Mouse (Mus musculus): ENCODE measurements around the gene Rnaseh2b. TPM values are rescaled to one million over a fixed set of nuclear protein-coding genes. Genes with fewer than 3 reads are reported as not detected.

The Rnaseh2b gene
- polyA plus RNA-seq, 1 experiment from 2014 or later, result 65.0 TPM

DNA sequence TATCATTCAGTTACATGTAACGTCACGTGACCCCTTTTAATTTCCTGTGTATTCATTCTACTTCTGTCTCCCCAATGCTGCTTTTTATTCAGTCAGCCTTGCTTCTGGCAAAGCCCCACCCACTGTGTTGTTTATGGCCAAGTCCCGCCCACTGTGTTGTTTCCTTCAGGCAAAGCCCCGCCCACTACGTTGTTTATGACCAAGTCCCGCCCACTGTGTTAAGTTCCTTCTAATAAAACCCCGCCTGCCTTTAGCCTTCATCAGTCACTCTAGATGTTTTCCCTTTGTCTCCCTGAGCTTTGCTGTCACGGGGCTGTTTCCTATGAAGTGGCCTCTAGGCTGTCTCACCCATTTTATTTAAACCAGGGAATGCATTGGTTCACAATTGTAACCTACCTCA is 38.0 kb upstream of the Rnaseh2b start:
- no peak for ATAC-seq (ENCODE audit: insufficient number of reproducible peaks, insufficient read depth, low FRiP score, low read depth)

DNA sequence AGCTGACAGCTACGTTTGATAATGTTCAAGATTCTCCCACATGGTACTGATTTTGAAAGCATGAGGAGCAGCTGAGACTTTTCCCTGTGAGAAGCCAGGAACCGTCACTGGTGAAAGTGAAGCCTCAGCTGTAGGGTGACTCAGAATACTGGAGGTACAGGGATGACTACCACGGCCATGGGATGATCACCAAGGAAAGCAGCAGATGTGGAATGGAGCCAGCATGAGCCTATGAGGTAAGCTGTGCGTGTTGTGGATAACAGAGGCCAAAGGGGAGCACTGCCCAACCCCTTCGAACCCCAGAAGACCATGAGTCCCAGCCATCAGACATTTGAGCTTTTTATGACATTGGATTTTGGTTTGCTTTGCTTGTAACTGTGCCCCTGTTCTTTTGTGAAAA is 36.3 kb upstream of the Rnaseh2b start:
- Histone ChIP-seq H3K36me3 (ENCODE audit: control insufficient read depth, insufficient read depth, low read length) (no peaks in the 10 kb centered on the region), H3K4me2 (replicated peaks; ENCODE audit: low read depth, low read length) (no peak overlapping the region), H3K4me3 (ENCODE audit: low read depth, low read length) (no peak overlapping the region), H3K9ac (replicated peaks; ENCODE audit: low read depth, low read length) (no peak overlapping the region), H3K27ac (ENCODE audit: low read length) (no peak overlapping the region), H3K9me3 (ENCODE audit: control insufficient read depth, low read depth, low read length) (no peaks in the 10 kb centered on the region), H3K4me1 (ENCODE audit: control insufficient read depth, insufficient read depth, low read length) (0 out of 2 replicates have a peak, but pooled peaks cover 3% of the 10 kb centered on the region), H3K27me3 (ENCODE audit: control insufficient read depth, insufficient read depth, low read length) (no peaks in the 10 kb centered on the region)
- WGBS, result 82% methylated on average over 5 of the region's 5 CpGs
- ATAC-seq (ENCODE audit: insufficient number of reproducible peaks, insufficient read depth, low FRiP score, low read depth), result no peak

More for the DNA sequence above, 38.0 kb upstream of the Rnaseh2b start:
- Histone ChIP-seq H3K4me3 (ENCODE audit: low read depth, low read length) (no peak overlapping the region), H3K9me3 (ENCODE audit: control insufficient read depth, low read depth, low read length) (no peaks in the 10 kb centered on the region), H3K4me1 (ENCODE audit: control insufficient read depth, insufficient read depth, low read length) (0 out of 2 replicates have a peak, but pooled peaks cover 3% of the 10 kb centered on the region), H3K36me3 (ENCODE audit: control insufficient read depth, insufficient read depth, low read length) (no peaks in the 10 kb centered on the region), H3K9ac (replicated peaks; ENCODE audit: low read depth, low read length) (no peak overlapping the region), H3K27ac (ENCODE audit: low read length) (no peak overlapping the region), H3K4me2 (replicated peaks; ENCODE audit: low read depth, low read length) (no peak overlapping the region), H3K27me3 (ENCODE audit: control insufficient read depth, insufficient read depth, low read length) (no peaks in the 10 kb centered on the region)
- WGBS, result 62% methylated on average over 8 of the region's 8 CpGs

DNA sequence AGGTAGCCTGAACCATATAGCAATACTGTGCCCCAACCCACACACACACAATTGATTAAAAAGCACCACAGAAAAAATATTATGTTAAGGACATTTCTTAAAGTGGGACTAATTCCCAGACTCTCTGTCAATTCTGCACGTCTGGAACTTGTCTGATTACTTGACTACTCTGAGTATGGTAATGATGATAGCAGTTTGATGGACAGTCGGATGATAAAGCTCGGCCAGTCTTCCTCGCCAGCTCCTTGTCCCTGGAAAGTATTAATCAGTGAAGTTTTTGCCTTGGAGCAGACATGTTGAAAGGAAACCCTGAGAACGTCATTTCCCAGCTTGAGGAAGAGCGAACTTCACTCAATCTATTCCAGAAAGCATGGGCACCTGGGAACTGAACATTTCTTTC is 34.3 kb upstream of the Rnaseh2b start:
- no peaks in the 10 kb centered on the region for H3K9me3 ChIP-seq (ENCODE audit: control insufficient read depth, low read depth, low read length)
- 61% methylated on average over 6 of the region's 6 CpGs for WGBS
- H3K4me2 ChIP-seq (replicated peaks; ENCODE audit: low read depth, low read length), result no peak overlapping the region
- 0 out of 2 replicates have a peak, but pooled peaks cover 3% of the 10 kb centered on the region for H3K4me1 ChIP-seq (ENCODE audit: control insufficient read depth, insufficient read depth, low read length)
- no peak for ATAC-seq (ENCODE audit: insufficient number of reproducible peaks, insufficient read depth, low FRiP score, low read depth)
- no peak overlapping the region for H3K4me3 ChIP-seq (ENCODE audit: low read depth, low read length)
- no peaks in the 10 kb centered on the region for H3K36me3 ChIP-seq (ENCODE audit: control insufficient read depth, insufficient read depth, low read length)
- H3K9ac ChIP-seq (replicated peaks; ENCODE audit: low read depth, low read length), result no peak overlapping the region
- H3K27me3 ChIP-seq (ENCODE audit: control insufficient read depth, insufficient read depth, low read length), result no peaks in the 10 kb centered on the region
- no peak overlapping the region for H3K27ac ChIP-seq (ENCODE audit: low read length)

DNA sequence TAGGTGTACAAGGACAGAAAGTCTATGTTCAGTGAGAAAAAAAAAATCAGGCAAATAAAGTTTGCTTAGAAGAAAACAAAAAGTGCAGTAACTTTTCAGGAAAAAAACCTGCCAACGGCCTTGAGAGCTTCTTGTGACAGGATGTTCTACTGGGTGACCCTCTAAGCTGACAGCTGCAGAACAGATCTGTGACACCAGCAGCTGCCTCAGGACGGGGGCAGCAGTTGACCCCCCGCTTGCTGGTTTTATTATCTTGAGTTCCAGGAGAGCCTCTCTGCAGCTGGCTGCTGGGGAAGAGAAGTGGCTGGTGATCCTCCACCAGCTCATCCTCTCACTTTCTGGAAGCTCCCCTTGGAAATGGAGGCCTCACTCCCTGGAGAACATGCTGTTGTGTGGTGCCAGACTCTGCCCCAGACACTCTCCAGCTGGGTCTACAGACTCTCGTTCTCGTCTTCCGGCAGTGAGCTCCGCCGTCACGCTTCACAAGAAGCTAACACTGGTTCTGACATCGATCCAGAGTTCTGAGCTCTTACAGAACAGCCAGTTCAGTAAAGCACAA is 33.3 kb upstream of the Rnaseh2b start:
- Histone ChIP-seq H3K9ac (replicated peaks; ENCODE audit: low read depth, low read length) (no peak overlapping the region), H3K9me3 (ENCODE audit: control insufficient read depth, low read depth, low read length) (no peaks in the 10 kb centered on the region), H3K27ac (ENCODE audit: low read length) (no peak overlapping the region), H3K36me3 (ENCODE audit: control insufficient read depth, insufficient read depth, low read length) (no peaks in the 10 kb centered on the region), H3K27me3 (ENCODE audit: control insufficient read depth, insufficient read depth, low read length) (no peaks in the 10 kb centered on the region), H3K4me3 (ENCODE audit: low read depth, low read length) (no peak overlapping the region), H3K4me1 (ENCODE audit: control insufficient read depth, insufficient read depth, low read length) (0 out of 2 replicates have a peak, but pooled peaks cover 3% of the 10 kb centered on the region), H3K4me2 (replicated peaks; ENCODE audit: low read depth, low read length) (no peak overlapping the region)
- ATAC-seq (ENCODE audit: insufficient number of reproducible peaks, insufficient read depth, low FRiP score, low read depth), result no peak
- 52% methylated on average over 10 of the region's 10 CpGs for WGBS

DNA sequence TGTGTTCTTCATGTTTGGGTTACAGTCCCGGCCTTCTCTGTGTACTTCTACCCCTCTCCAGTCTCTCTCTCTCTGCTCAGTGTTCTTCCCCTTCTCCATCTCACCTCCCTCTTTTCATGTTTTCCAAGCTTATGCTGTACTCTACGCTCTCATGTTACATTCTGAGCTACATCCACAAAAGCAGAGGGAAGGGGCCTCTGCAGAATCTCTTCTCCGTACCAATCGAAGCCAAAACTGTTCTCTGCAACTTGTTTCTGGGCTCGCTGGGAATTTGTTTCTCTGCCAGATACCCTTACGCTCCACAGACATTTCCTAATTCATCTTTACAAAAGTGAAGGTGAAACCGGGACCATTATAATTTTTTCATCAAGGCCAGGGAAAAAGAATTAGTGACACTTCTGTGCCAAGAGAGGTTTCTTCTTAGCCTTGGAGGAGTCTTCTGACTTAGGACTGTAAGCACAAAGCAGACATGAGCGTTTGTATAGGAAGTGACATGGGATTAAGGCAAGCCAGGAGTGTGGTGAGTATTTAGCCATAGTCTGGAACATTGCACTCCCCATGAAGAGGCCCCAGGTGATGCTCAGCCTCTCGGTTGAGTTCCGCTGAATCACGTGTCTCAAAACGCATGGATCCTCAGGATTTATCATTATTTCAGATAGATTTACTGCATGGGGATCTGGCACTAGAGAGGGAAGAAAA is 21.5 kb upstream of the Rnaseh2b start:
- WGBS, result 69% methylated on average over 12 of the region's 12 CpGs
- Histone ChIP-seq H3K4me2 (replicated peaks; ENCODE audit: low read depth, low read length) (no peak overlapping the region), H3K27ac (ENCODE audit: low read length) (no peak overlapping the region), H3K9ac (replicated peaks; ENCODE audit: low read depth, low read length) (no peak overlapping the region), H3K9me3 (ENCODE audit: control insufficient read depth, low read depth, low read length) (no peaks in the 10 kb centered on the region), H3K4me3 (ENCODE audit: low read depth, low read length) (no peak overlapping the region), H3K4me1 (ENCODE audit: control insufficient read depth, insufficient read depth, low read length) (no peaks in the 10 kb centered on the region), H3K27me3 (ENCODE audit: control insufficient read depth, insufficient read depth, low read length) (no peaks in the 10 kb centered on the region), H3K36me3 (ENCODE audit: control insufficient read depth, insufficient read depth, low read length) (no peaks in the 10 kb centered on the region)
- ATAC-seq (ENCODE audit: insufficient number of reproducible peaks, insufficient read depth, low FRiP score, low read depth), result no peak

DNA sequence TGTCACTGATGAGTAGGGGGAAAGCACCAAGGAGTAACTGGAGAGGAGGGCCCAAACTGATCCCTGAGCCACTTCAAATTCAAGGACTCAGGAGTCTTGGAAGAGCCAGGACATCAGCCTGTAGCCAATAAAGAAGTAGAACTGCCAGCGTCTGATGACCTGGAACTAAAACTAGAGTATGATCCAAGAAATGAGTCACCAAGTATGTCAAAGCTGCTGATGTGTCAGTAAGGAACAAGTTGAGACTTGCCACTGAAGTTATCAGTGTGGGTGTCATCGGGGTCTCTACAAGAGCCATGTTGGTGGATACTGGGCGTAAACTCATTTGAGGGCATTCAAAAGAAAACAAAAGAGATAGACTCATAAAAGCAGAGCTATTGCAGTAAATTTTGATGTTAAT is 18.8 kb upstream of the Rnaseh2b start:
- Histone ChIP-seq H3K9me3 (ENCODE audit: control insufficient read depth, low read depth, low read length) (no peaks in the 10 kb centered on the region; the same call in 1 of the 2 replicates), H3K4me1 (ENCODE audit: control insufficient read depth, insufficient read depth, low read length) (no peaks in the 10 kb centered on the region), H3K27me3 (ENCODE audit: control insufficient read depth, insufficient read depth, low read length) (no peaks in the 10 kb centered on the region), H3K9ac (replicated peaks; ENCODE audit: low read depth, low read length) (no peak overlapping the region), H3K36me3 (ENCODE audit: control insufficient read depth, insufficient read depth, low read length) (no peaks in the 10 kb centered on the region), H3K4me3 (ENCODE audit: low read depth, low read length) (no peak overlapping the region), H3K4me2 (replicated peaks; ENCODE audit: low read depth, low read length) (no peak overlapping the region), H3K27ac (ENCODE audit: low read length) (no peak overlapping the region)
- no peak for ATAC-seq (ENCODE audit: insufficient number of reproducible peaks, insufficient read depth, low FRiP score, low read depth)
- WGBS, result 97% methylated on average over 3 of the region's 3 CpGs

DNA sequence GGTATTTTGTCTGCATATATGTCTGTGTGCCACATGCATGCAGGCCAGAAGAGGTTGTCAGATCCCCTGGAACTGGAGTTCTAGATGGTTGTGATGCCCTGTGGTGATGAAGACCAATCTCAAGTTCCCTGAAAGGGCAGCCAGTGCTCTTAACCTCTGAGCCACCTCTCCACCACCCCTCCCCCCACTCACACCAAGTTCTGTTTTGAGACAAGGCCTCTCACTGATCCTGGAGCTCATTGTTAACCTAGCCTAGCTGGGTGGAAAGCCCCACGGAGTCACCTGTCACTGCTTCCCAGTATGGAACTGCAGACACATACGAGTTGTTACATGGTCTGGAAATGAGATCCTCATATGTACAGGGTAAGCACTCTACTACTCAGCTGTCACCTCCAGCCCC is 9.4 kb upstream of the Rnaseh2b start:
- H3K4me2 ChIP-seq (replicated peaks; ENCODE audit: low read depth, low read length), result no peak overlapping the region
- no peaks in the 10 kb centered on the region for H3K27me3 ChIP-seq (ENCODE audit: control insufficient read depth, insufficient read depth, low read length)
- 66% methylated on average over 2 of the region's 2 CpGs for WGBS
- ATAC-seq (ENCODE audit: insufficient number of reproducible peaks, insufficient read depth, low FRiP score, low read depth), result no peak
- no peak overlapping the region for H3K4me3 ChIP-seq (ENCODE audit: low read depth, low read length)
- 0 out of 2 replicates have a peak, but pooled peaks cover 5% of the 10 kb centered on the region for H3K4me1 ChIP-seq (ENCODE audit: control insufficient read depth, insufficient read depth, low read length)
- no peak overlapping the region for H3K9ac ChIP-seq (replicated peaks; ENCODE audit: low read depth, low read length)
- no peaks in the 10 kb centered on the region; the same call in 1 of the 2 replicates for H3K9me3 ChIP-seq (ENCODE audit: control insufficient read depth, low read depth, low read length)
- no peak overlapping the region for H3K27ac ChIP-seq (ENCODE audit: low read length)
- H3K36me3 ChIP-seq (ENCODE audit: control insufficient read depth, insufficient read depth, low read length), result no peaks in the 10 kb centered on the region

DNA sequence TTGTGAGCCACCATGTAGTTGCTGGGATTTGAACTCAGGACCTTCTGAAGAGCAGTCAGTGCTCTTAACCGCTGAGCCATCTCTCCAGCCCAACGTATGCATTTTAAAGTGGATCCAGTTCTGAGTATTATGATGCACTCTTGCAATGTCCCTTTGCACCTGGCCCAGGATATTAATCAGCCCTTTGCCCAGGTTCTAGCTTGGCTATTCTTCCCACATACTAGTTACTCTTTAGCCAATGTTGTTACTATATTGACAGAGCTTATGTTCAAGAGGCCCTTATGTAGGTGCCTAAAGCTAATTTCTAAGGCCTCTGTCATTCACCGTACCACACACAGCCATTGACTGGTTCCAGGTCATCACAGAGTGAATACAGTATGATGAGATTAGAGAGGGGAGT is 3.7 kb upstream of the Rnaseh2b start:
- no peak overlapping the region for H3K9ac ChIP-seq (replicated peaks; ENCODE audit: low read depth, low read length)
- H3K4me1 ChIP-seq (ENCODE audit: control insufficient read depth, insufficient read depth, low read length), result peaks cover 3% of the 10 kb centered on the region; the same call in 1 of the 2 replicates
- ATAC-seq (ENCODE audit: insufficient number of reproducible peaks, insufficient read depth, low FRiP score, low read depth), result no peak
- H3K4me3 ChIP-seq (ENCODE audit: low read depth, low read length), result no peak overlapping the region
- H3K27me3 ChIP-seq (ENCODE audit: control insufficient read depth, insufficient read depth, low read length), result no peaks in the 10 kb centered on the region
- H3K36me3 ChIP-seq (ENCODE audit: control insufficient read depth, insufficient read depth, low read length), result no peaks in the 10 kb centered on the region
- 84% methylated on average over 3 of the region's 3 CpGs for WGBS
- no peaks in the 10 kb centered on the region for H3K9me3 ChIP-seq (ENCODE audit: control insufficient read depth, low read depth, low read length)
- H3K27ac ChIP-seq (ENCODE audit: low read length), result no peak overlapping the region
- H3K4me2 ChIP-seq (replicated peaks; ENCODE audit: low read depth, low read length), result no peak overlapping the region
